20 mouse cellular contexts compared by ENCODE assay signal in genomic region chr16:24884017-24884416, GRCm38 (mm10).
DNase-seq lines count a peak whose midpoint lies in the region; ATAC-seq and TF ChIP-seq lines count a peak whose summit lies in the region.
"Had no signal": no experiment of that assay in that cellular context is flagged by ENCODE, and none has a peak within 500 bp of the region (broad histone marks: within the 10 kb centered on the region; RNA-seq: fewer than 3 reads in every experiment).

No protein-coding gene starts in this region.

- H3K4me3 ChIP-seq in hindbrain, postnatal 0 days (ENCODE audit: low read length): no peak overlapping the region
- no peak overlapping the region for H3K4me3 ChIP-seq in hindbrain, embryonic 13.5 days
- no peak overlapping the region for H3K4me3 ChIP-seq in lung, embryonic 14.5 days (ENCODE audit: low read depth, low read length)
- no peak overlapping the region for H3K4me3 ChIP-seq in hindbrain, embryonic 12.5 days
- H3K4me3 ChIP-seq: embryonic facial prominence, embryonic 10.5 days; forebrain, embryonic 13.5 days; heart, embryonic 15.5 days; liver, embryonic 12.5 days; midbrain, embryonic 10.5 days; neural tube, embryonic 13.5 days had no signal

- H3K9me3 ChIP-seq in hindbrain, postnatal 0 days (ENCODE audit: low read length): no peaks in the 10 kb centered on the region
- H3K9me3 ChIP-seq in hindbrain, embryonic 13.5 days: no peaks in the 10 kb centered on the region
- H3K9me3 ChIP-seq in lung, embryonic 14.5 days (ENCODE audit: low read depth, low read length): no peaks in the 10 kb centered on the region
- H3K9me3 ChIP-seq in hindbrain, embryonic 12.5 days (replicated peaks): no peaks in the 10 kb centered on the region
- H3K9me3 ChIP-seq: embryonic facial prominence, embryonic 10.5 days; forebrain, embryonic 13.5 days; heart, embryonic 15.5 days; liver, embryonic 12.5 days; midbrain, embryonic 10.5 days; neural tube, embryonic 13.5 days had no signal

- no peak for ATAC-seq in hindbrain, postnatal 0 days
- ATAC-seq in hindbrain, embryonic 13.5 days (ENCODE audit: low FRiP score): no peak
- ATAC-seq in lung, embryonic 14.5 days (ENCODE audit: insufficient read depth): no peak
- ATAC-seq in megakaryocyte progenitor cell, adult 5-6 weeks (replicated peaks; ENCODE audit: poor library complexity): 0 out of 2 replicates have a peak, but pooled peaks have one; percentile 57
- no peak for ATAC-seq in hindbrain, embryonic 12.5 days (ENCODE audit: low FRiP score)
- ATAC-seq: forebrain, embryonic 13.5 days; liver, embryonic 12.5 days had no signal

- TF ChIP-seq CTCF in hindbrain, postnatal 0 days (IDR thresholded peaks at IDR 0.05; ENCODE audit: low read depth): 0 out of 2 replicates have a peak, but pooled peaks have one; percentile 5
- 0 out of 2 replicates have a peak, but pooled peaks have one; percentile 14 for TF ChIP-seq CTCF in lung, embryonic 14.5 days (IDR thresholded peaks at IDR 0.05; ENCODE audit: low read depth)

- H3K9ac ChIP-seq in hindbrain, postnatal 0 days (replicated peaks; ENCODE audit: low read length): no peak overlapping the region
- no peak overlapping the region for H3K9ac ChIP-seq in hindbrain, embryonic 13.5 days
- H3K9ac ChIP-seq in lung, embryonic 14.5 days: no peak overlapping the region
- H3K9ac ChIP-seq in hindbrain, embryonic 12.5 days: no peak overlapping the region
- H3K9ac ChIP-seq: forebrain, embryonic 13.5 days; heart, embryonic 15.5 days; liver, embryonic 12.5 days; neural tube, embryonic 13.5 days had no signal

- H3K4me1 ChIP-seq in hindbrain, postnatal 0 days (ENCODE audit: insufficient read depth, low read length): 0 out of 2 replicates have a peak, but pooled peaks cover 3% of the 10 kb centered on the region
- peaks cover 14% of the 10 kb centered on the region for H3K4me1 ChIP-seq in hindbrain, embryonic 13.5 days (replicated peaks)
- H3K4me1 ChIP-seq in lung, embryonic 14.5 days (ENCODE audit: insufficient read depth): peaks cover 12% of the 10 kb centered on the region; the same call in 1 of the 2 replicates
- H3K4me1 ChIP-seq in hindbrain, embryonic 12.5 days: peaks cover 9% of the 10 kb centered on the region; the same call in 1 of the 2 replicates
- H3K4me1 ChIP-seq: liver, embryonic 12.5 days had no signal

- no peak overlapping the region for H3K4me2 ChIP-seq in hindbrain, postnatal 0 days (ENCODE audit: low read depth, low read length)
- H3K4me2 ChIP-seq in hindbrain, embryonic 13.5 days: no peak overlapping the region
- H3K4me2 ChIP-seq in lung, embryonic 14.5 days: no peak overlapping the region
- no peak overlapping the region for H3K4me2 ChIP-seq in hindbrain, embryonic 12.5 days (replicated peaks)
- H3K4me2 ChIP-seq: forebrain, embryonic 13.5 days; heart, embryonic 15.5 days; liver, embryonic 12.5 days; neural tube, embryonic 13.5 days had no signal

- H3K27me3 ChIP-seq in hindbrain, postnatal 0 days (ENCODE audit: insufficient read depth, low read length): no peaks in the 10 kb centered on the region
- no peaks in the 10 kb centered on the region for H3K27me3 ChIP-seq in hindbrain, embryonic 13.5 days
- no peaks in the 10 kb centered on the region for H3K27me3 ChIP-seq in lung, embryonic 14.5 days (ENCODE audit: insufficient read depth, low read length)
- no peaks in the 10 kb centered on the region for H3K27me3 ChIP-seq in hindbrain, embryonic 12.5 days
- H3K27me3 ChIP-seq: forebrain, embryonic 13.5 days; heart, embryonic 15.5 days; liver, embryonic 12.5 days; neural tube, embryonic 13.5 days had no signal

- H3K36me3 ChIP-seq in hindbrain, postnatal 0 days (ENCODE audit: insufficient read depth, low read length): no peaks in the 10 kb centered on the region
- H3K36me3 ChIP-seq in hindbrain, embryonic 13.5 days: no peaks in the 10 kb centered on the region
- H3K36me3 ChIP-seq in lung, embryonic 14.5 days (ENCODE audit: insufficient read depth): no peaks in the 10 kb centered on the region
- no peaks in the 10 kb centered on the region for H3K36me3 ChIP-seq in hindbrain, embryonic 12.5 days
- H3K36me3 ChIP-seq: embryonic facial prominence, embryonic 10.5 days; heart, embryonic 15.5 days; liver, embryonic 12.5 days; midbrain, embryonic 10.5 days; neural tube, embryonic 13.5 days had no signal

- no peak for DNase-seq in hindbrain, postnatal 0 days (ENCODE audit: low spot score)
- no peak for DNase-seq in lung, embryonic 14.5 days
- no peak for DNase-seq in lung, postnatal 25 days (ENCODE audit: low spot score)
- DNase-seq in ES-CJ7 (ENCODE audit: low read depth, low spot score): peak; percentile 16
- DNase-seq: adrenal gland, postnatal 10 days; cerebellum, adult 11 months; cerebellum, postnatal 25 days; kidney, adult 18-20 months; kidney, postnatal 36 days; left cerebral cortex, postnatal 4 days; lung, postnatal 10 days had no signal

- H3K27ac ChIP-seq in hindbrain, postnatal 0 days: no peak overlapping the region
- H3K27ac ChIP-seq in hindbrain, embryonic 13.5 days: no peak overlapping the region
- no peak overlapping the region for H3K27ac ChIP-seq in lung, embryonic 14.5 days (ENCODE audit: low read depth)
- no peak overlapping the region for H3K27ac ChIP-seq in hindbrain, embryonic 12.5 days
- H3K27ac ChIP-seq: embryonic facial prominence, embryonic 10.5 days; forebrain, embryonic 13.5 days; heart, embryonic 15.5 days; liver, embryonic 12.5 days; midbrain, embryonic 10.5 days; neural tube, embryonic 13.5 days had no signal
